Mouse (Mus musculus) naive thymus-derived CD4-positive, alpha-beta T cell, adult 2 months (primary cell): ENCODE measurements around the gene Ugt1a10.
"Not testable (repeated sequence)": the region's sequence is repeated elsewhere in the genome, so short reads cannot be mapped to it uniquely, and the experiment has no call there.

Experiments
- DNase-seq: peaks from one replicate; pipeline ENCODE4 v3.0.0-alpha.2; 2011; ENCODE audit warnings: low read depth

Gene Ugt1a10

DNA sequence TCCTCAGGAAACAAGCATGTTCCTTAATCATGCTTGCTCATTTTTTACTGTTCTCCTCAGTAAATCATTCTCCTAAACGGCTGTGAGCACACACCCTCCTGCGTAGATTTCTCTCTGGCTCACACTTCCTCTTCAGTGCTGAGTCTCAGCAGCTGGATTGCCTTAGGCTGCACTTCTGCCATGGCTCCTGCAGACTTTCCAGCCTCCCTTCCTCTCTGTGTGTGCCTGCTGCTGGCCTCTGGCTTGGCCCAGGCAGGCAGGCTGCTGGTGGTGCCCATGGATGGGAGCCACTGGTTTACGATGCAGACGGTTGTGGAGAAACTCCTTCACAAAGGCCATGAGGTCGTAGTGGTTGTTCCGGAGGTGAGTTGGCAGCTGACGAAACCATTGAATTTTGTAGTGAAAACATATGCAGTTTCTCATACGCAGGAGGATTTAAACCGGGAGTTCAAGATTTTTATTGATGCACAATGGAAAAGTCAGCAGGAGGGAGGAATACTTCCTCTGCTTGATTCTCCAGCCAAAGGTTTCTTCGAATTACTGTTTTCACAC lies 39.8 kb downstream of the Ugt1a10 start, which contains the start of gene Ugt1a7c:
Ugt1a7c (plus strand) TSS at position 122 of the 552 bp plus-strand sequence.
- DNase-seq, result peak; percentile 4

DNA sequence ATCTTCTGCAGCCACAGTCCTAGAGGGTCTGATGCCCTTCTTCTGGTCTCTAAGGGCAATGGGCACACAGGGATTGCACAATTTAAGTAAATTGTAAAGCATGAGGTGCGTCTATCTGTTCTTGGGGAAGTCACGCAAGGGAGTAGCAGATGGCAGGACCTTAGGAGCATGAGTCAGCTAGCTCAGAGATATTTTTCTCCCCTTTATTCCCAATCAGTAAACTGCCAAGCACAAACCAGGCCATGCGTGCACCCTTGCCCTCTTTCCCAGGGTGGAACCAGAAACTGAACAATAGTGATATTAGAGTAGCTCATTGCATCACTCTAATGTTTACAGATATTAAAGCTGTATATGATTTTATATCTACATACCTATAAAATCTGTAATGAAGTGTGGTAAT lies 43.4 kb downstream of the Ugt1a10 start:
- not testable (repeated sequence) for DNase-seq

- not testable (repeated sequence) for DNase-seq
Measured at GRCm38 (mm10) chr1:88099691-88100090, 44.5 kb downstream of the Ugt1a10 start.

DNA sequence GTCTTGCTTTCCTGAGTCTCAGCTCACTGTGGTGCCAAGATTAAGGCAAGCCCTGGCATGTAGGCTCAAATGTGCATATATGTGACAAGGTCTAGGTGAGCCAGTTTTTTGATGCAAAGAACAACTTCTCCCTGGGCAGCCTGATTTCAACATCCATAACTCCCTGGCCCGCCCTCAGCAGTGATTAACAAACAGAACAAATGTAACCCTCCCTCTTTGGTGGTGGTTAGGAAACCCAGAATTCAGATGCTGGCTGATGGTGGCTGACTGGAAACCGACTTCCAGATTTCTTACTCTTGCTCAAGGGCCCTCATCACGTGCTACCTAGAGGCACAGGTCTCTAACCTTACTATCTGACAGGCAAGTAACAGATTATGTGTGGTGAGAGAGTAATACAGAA lies 47.8 kb downstream of the Ugt1a10 start, which contains the start of gene Ugt1a6b:
Ugt1a6b (plus strand) TSS at position 234 of the 400 bp plus-strand sequence.
- not testable (repeated sequence) for DNase-seq

GRCm38 (mm10) chr1:88103697-88104468 lies 48.7 kb downstream of the Ugt1a10 start:
- DNase-seq, result not testable (repeated sequence)

DNA sequence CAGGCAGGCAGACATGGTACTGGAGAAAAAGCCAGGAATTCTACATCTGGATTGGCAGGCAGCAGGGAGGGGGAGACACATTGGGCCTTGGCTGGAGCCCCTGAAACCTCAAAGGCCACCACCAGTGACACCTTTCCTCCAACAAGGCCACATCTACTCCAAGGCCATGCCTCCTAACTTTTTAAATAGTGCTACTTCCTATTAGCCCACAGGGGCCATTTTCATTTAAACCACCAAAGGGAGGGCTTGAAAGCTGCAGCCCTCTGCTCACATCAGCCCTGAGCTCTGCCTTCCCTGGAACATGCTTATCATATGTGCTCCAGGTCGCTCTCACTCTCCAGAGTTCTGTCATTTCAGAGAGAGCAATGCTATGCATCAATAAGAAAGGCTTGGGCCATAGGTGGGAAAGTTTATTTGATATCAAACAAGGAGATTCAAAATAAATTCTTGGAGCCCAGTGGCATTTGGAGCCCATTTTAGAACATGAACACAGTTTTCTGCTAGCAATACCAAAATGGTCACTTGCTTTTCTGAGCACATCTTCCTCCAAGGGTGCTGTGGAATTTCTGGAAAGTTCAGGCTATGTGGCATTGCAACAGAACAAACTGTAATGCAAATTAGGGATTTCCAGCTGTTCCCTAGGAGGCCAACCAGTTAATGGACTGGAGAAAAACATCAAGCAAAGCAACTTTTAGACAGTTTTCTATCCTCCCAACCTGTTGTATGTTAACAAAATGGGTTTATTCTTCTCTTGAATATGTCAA lies 49.7 kb downstream of the Ugt1a10 start:
- no peak for DNase-seq

GRCm38 (mm10) chr1:88105656-88106055 lies 50.5 kb downstream of the Ugt1a10 start:
- no peak for DNase-seq

DNA sequence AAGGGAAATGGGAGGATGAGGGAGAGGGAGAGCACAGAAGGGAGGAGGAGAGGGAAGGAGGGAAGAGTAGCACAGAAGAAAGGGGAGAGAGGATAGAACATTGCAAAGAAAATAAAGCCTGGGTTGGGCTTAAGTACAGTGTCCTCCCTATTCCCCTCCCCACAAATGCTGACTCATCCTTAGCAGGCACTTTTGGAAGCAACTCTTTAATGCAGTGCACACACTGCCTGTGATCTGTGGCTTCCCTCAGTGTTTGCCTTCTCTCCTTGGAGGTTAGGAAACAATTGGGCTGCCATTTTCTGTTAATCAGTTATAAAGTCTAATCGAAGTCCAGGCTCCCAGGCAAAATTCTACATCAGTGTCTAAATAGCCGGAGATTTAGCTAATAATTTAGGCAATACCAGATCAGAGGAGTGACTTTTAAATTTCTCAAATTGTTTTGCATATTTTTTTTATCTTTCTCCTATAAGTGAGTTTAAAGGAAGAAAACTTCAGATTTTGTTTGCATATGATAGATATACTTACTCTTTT lies 53.9 kb downstream of the Ugt1a10 start:
- DNase-seq, result not testable (repeated sequence)

DNA sequence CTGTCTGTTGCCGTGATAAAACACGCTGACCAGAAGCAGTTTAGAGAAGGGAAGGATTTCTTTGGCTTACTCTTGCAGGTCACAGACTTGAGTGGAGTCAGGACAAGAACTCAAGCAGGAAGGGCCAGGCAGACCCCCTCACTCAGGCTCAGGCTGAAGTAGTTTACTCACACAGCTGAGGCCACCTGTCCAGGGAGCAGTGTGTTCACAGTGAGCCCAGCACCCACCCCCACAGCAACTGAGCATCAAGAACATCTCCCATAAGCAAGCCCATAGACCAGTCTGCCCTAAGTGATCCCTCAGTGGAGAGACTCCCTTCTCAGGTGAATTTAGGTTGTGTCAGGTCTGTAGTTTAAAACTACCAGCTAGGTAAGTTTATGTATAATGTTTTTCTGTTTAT lies 54.4 kb downstream of the Ugt1a10 start:
- not testable (repeated sequence) for DNase-seq

DNA sequence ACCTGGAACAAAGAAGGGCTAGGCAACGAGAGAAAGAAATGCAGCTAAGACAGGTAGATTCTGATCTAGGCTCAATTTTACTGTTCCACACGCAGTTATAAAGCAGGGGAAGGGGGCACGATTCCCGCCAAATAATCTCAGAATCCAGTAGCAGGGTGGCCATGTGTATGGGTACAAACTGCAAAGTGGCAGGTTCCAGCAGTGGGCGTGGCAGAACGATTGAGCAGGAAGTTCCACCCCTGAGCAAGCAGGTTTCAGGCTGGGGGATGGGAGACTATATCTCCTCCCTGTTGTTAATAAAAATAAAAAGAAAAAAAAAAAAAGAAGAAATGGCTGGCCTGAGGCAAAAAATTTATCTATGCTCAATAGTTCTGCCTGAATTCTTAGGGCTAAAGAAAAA lies 57.6 kb downstream of the Ugt1a10 start:
- DNase-seq, result not testable (repeated sequence)

- DNase-seq, result not testable (repeated sequence)
Measured at GRCm38 (mm10) chr1:88120550-88120949, 65.4 kb downstream of the Ugt1a10 start.

DNA sequence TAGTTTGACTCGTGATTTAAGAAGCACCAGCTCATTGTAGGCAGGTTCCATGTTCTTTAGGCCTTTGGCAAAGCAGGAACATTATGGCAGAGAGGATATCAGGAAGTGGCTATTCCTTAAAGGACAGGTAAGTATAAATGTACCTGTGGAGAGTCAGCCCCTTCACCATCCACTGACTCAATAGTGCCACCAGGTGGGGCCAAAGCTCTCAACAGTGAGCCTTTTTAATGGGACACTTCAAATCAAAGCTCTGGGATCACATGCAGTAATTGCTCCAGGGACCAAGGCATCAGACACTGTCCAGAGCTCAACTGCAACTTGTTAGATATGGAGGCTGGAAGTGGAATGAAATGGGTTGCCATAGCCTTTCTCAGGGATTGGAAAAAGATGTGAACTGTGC lies 66.3 kb downstream of the Ugt1a10 start:
- not testable (repeated sequence) for DNase-seq

GRCm38 (mm10) chr1:88125827-88126360 lies 70.7 kb downstream of the Ugt1a10 start:
- not testable (repeated sequence) for DNase-seq

- not testable (repeated sequence) for DNase-seq
Measured at GRCm38 (mm10) chr1:88129091-88129490, 73.9 kb downstream of the Ugt1a10 start.

DNA sequence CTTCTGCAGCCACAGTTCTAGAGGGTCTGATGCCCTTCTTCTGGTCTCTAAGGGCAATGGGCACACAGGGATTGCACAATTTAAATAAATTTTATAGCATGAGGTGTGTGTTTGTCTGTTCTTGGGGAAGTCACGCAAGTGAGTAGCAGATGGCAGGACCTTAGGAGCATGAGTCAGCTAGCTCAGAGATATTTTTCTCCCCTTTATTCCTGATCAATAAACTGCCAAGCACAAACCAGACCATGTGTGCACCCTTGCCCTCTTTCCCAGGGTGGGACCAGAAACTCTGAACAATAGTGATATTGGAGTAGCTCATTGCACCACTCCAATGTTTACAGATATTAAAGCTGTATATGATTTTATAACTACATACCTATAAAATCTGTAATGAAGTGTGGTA lies 75.0 kb downstream of the Ugt1a10 start:
- not testable (repeated sequence) for DNase-seq

DNA sequence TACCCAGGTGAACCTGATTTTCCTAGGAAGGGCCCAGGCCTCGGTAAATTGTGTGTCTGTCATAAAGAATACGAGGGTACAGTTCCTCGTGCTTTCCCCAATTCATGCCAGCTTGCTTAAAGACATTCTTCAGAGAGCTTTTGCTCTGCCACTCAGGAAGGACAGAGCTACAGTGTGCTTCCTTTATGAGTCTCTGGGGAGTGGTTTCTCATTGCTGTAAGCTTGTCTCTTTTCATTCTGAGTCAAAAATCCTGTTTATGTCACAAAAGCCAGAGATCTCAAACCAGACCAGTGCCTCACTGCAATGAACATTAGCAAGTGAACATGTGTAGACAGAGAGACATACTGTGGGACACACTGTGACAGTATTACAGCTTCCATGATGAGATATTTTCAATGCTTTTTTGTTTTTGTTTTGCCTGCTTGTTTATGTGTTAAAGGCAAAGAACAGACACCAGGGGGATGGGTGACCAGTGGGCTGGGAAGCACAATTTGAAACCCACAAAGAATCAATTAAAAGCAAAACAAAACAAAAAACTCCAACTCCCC lies 78.8 kb downstream of the Ugt1a10 start:
- DNase-seq, result no peak

GRCm38 (mm10) chr1:88134457-88135011 lies 79.3 kb downstream of the Ugt1a10 start, which contains the start of gene Ugt1a6a:
Gene Ugt1a6a (plus strand): TSS chr1:88134809.
- DNase-seq, result not testable (repeated sequence)

DNA sequence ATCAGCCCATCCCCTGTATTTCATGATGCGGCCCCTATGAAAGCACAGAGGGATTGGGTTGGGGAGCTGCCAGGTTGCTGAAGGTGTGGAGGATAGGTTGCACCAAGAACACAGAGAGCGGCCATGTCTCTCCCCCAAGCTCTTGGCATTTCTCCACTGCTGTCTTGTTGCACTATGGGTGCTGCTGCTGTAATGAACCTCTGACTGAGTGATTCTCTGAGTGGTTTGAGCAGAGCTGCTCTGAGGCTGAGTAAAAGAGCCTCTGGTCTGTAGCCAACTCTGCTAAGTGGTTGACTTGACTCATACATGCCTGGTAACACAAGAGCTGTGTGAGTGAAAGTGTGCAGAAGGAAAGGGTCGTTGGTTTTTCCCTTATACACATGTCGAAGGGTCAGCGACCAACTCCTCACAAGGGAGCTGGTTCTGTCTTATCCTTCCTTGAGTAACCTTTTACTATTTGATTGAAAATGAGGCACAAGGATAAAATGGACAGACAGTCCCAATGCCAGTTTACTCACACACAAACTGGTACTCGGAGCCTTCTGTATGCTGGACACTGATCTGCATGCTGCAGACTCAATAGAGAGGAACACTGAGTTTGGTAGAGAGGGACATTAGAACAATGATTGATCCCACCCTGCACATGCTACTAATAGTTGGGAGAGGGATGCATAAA lies 80.2 kb downstream of the Ugt1a10 start:
- not testable (repeated sequence) for DNase-seq

- no peak for DNase-seq
Measured at GRCm38 (mm10) chr1:88136646-88137045, 81.5 kb downstream of the Ugt1a10 start.

GRCm38 (mm10) chr1:88137264-88137663 lies 82.1 kb downstream of the Ugt1a10 start:
- no peak for DNase-seq

GRCm38 (mm10) chr1:88138145-88138544 lies 83.0 kb downstream of the Ugt1a10 start:
- DNase-seq, result no peak
